In genomic region chr8:70585258-70585652, GRCm38 (mm10) we compare ENCODE assay signal across 8 mouse cellular contexts. TPM values are rescaled to one million over a fixed set of nuclear protein-coding genes. Genes with fewer than 3 reads are reported as not detected.
DNase-seq lines count a peak whose midpoint lies in the region; ATAC-seq and TF ChIP-seq lines count a peak whose summit lies in the region.

No protein-coding gene starts in this region.

- peaks cover 64% of the 10 kb centered on the region for H3K36me3 ChIP-seq in forebrain, embryonic 15.5 days
- H3K36me3 ChIP-seq in hindbrain, embryonic 16.5 days (ENCODE audit: control insufficient read depth, insufficient read depth, low read length): peaks cover 31% of the 10 kb centered on the region
- H3K36me3 ChIP-seq in liver, embryonic 11.5 days (ENCODE audit: control insufficient read depth, insufficient read depth, low read length): peaks cover 29% of the 10 kb centered on the region

- no peaks in the 10 kb centered on the region for H3K9me3 ChIP-seq in forebrain, embryonic 15.5 days
- no peaks in the 10 kb centered on the region for H3K9me3 ChIP-seq in hindbrain, embryonic 16.5 days (ENCODE audit: control insufficient read depth, low read length)
- H3K9me3 ChIP-seq in liver, embryonic 11.5 days (ENCODE audit: control insufficient read depth, low read length): no peaks in the 10 kb centered on the region

- no peak overlapping the region for H3K4me2 ChIP-seq in forebrain, embryonic 15.5 days (replicated peaks)
- no peak overlapping the region for H3K4me2 ChIP-seq in hindbrain, embryonic 16.5 days (ENCODE audit: low read length)
- H3K4me2 ChIP-seq in liver, embryonic 11.5 days: no peak overlapping the region

- peak; percentile 83 for TF ChIP-seq CTCF in bone marrow, adult 2 months (IDR thresholded peaks at IDR 0.05; ENCODE audit: control insufficient read depth, insufficient read depth, low read length)

- H3K9ac ChIP-seq in forebrain, embryonic 15.5 days (replicated peaks): no peak overlapping the region
- H3K9ac ChIP-seq in hindbrain, embryonic 16.5 days (ENCODE audit: low read depth, low read length): no peak overlapping the region
- no peak overlapping the region for H3K9ac ChIP-seq in liver, embryonic 11.5 days (ENCODE audit: low read depth, low read length)

- 42% methylated on average over 7 of the region's 7 CpGs for WGBS in bone marrow, adult 2 months
- WGBS in forebrain, embryonic 15.5 days: 41% methylated on average over 7 of the region's 7 CpGs
- 39% methylated on average over 7 of the region's 7 CpGs for WGBS in hindbrain, embryonic 16.5 days
- WGBS in liver, embryonic 11.5 days: 47% methylated on average over 7 of the region's 7 CpGs

- no peaks in the 10 kb centered on the region for H3K27me3 ChIP-seq in forebrain, embryonic 15.5 days
- H3K27me3 ChIP-seq in hindbrain, embryonic 16.5 days (replicated peaks; ENCODE audit: control insufficient read depth, insufficient read depth, low read length): no peaks in the 10 kb centered on the region
- no peaks in the 10 kb centered on the region for H3K27me3 ChIP-seq in liver, embryonic 11.5 days (replicated peaks; ENCODE audit: control insufficient read depth, insufficient read depth, low read length)

- H3K4me1 ChIP-seq in bone marrow, adult 2 months (ENCODE audit: control insufficient read depth, insufficient read depth, low read length): no peaks in the 10 kb centered on the region
- H3K4me1 ChIP-seq in forebrain, embryonic 15.5 days: no peaks in the 10 kb centered on the region
- H3K4me1 ChIP-seq in hindbrain, embryonic 16.5 days (ENCODE audit: control insufficient read depth, insufficient read depth, low read depth, low read length): no peaks in the 10 kb centered on the region
- no peaks in the 10 kb centered on the region for H3K4me1 ChIP-seq in liver, embryonic 11.5 days (replicated peaks; ENCODE audit: control insufficient read depth, insufficient read depth, low read length)

- H3K27ac ChIP-seq in bone marrow, adult 2 months (ENCODE audit: control insufficient read depth, insufficient read depth, low read depth, low read length, poor library complexity): no peak overlapping the region
- no peak overlapping the region for H3K27ac ChIP-seq in forebrain, embryonic 15.5 days (replicated peaks)
- H3K27ac ChIP-seq in hindbrain, embryonic 16.5 days (ENCODE audit: low read depth, low read length): no peak overlapping the region
- no peak overlapping the region for H3K27ac ChIP-seq in liver, embryonic 11.5 days (ENCODE audit: low read depth, low read length)

- peak; percentile 53 to 54 for DNase-seq in spleen, postnatal 36 days (ENCODE audit: low spot score in 2 of 2)
- DNase-seq in spleen, adult 12 weeks (ENCODE audit: low spot score): no peak
- no peak for DNase-seq in liver, embryonic 11.5 days (ENCODE audit: low spot score)
- DNase-seq in naive thymus-derived CD4-positive, alpha-beta T cell, adult 2 months (ENCODE audit: low read depth): peak; percentile 62
- DNase-seq in frontal cortex, postnatal 36 days (ENCODE audit: low spot score in 2 of 2): no peak

- ATAC-seq in forebrain, embryonic 15.5 days (replicated peaks): 0 out of 2 replicates have a peak, but pooled peaks have one; percentile 51
- peak; percentile 50 for ATAC-seq in hindbrain, embryonic 16.5 days
- ATAC-seq in liver, embryonic 11.5 days (replicated peaks; ENCODE audit: low FRiP score): peak; percentile 46; the same call in 1 of the 2 replicates

- H3K4me3 ChIP-seq in bone marrow, adult 2 months (replicated peaks; ENCODE audit: control insufficient read depth, low read depth, low read length): no peak overlapping the region
- no peak overlapping the region for H3K4me3 ChIP-seq in forebrain, embryonic 15.5 days
- H3K4me3 ChIP-seq in hindbrain, embryonic 16.5 days (ENCODE audit: low read length): no peak overlapping the region
- H3K4me3 ChIP-seq in liver, embryonic 11.5 days (ENCODE audit: low read depth, low read length): no peak overlapping the region

- no peak for TF ChIP-seq POLR2A in bone marrow, adult 2 months (IDR thresholded peaks at IDR 0.05; ENCODE audit: borderline replicate concordance, control insufficient read depth, low read depth, low read length)

RNA-seq across cellular contexts. Expression of gene Isyna1, which starts 8.9 kb away (rescaled TPM):
- 11.2 and 23.7 TPM in 2 replicates for polyA plus RNA-seq in bone marrow, adult 2 months (2011; ENCODE audit: insufficient read depth, insufficient read length, low replicate concordance, missing spikeins)
- polyA plus RNA-seq in forebrain, embryonic 15.5 days (2015; fragmentation: Nextera tagmentation; extraction: Ambion mirVana): 116 TPM in 2 replicates
- 150 and 164 TPM in 2 replicates for polyA plus RNA-seq in hindbrain, embryonic 16.5 days (2015; fragmentation: Nextera tagmentation; extraction: Ambion mirVana)
- 177 and 188 TPM in 2 replicates for polyA plus RNA-seq in liver, embryonic 11.5 days (2014; fragmentation: Nextera tagmentation; extraction: Ambion mirVana)

RNA-seq across cellular contexts. Expression of gene Ssbp4, which starts 23.4 kb away (rescaled TPM):
- 45.2 and 107 TPM in 2 replicates for polyA plus RNA-seq in bone marrow, adult 2 months (2011; ENCODE audit: insufficient read depth, insufficient read length, low replicate concordance, missing spikeins)
- 114 TPM in 2 replicates for polyA plus RNA-seq in forebrain, embryonic 15.5 days (2015; fragmentation: Nextera tagmentation; extraction: Ambion mirVana)
- polyA plus RNA-seq in hindbrain, embryonic 16.5 days (2015; fragmentation: Nextera tagmentation; extraction: Ambion mirVana): 148 and 157 TPM in 2 replicates
- 144 and 173 TPM in 2 replicates for polyA plus RNA-seq in liver, embryonic 11.5 days (2014; fragmentation: Nextera tagmentation; extraction: Ambion mirVana)

RNA-seq across cellular contexts. Expression of gene Lrrc25, which starts 30.7 kb away (rescaled TPM):
- 3.4 and 18.8 TPM in 2 replicates for polyA plus RNA-seq in bone marrow, adult 2 months (2011; ENCODE audit: insufficient read depth, insufficient read length, low replicate concordance, missing spikeins)
- polyA plus RNA-seq in forebrain, embryonic 15.5 days (2015; fragmentation: Nextera tagmentation; extraction: Ambion mirVana): 0.74 and 1.3 TPM in 2 replicates
- polyA plus RNA-seq in hindbrain, embryonic 16.5 days (2015; fragmentation: Nextera tagmentation; extraction: Ambion mirVana): 1.1 and 1.6 TPM in 2 replicates
- polyA plus RNA-seq in liver, embryonic 11.5 days (2014; fragmentation: Nextera tagmentation; extraction: Ambion mirVana): 4.5 and 5.3 TPM in 2 replicates

RNA-seq across cellular contexts. Expression of gene Ell, which starts 46.0 kb away (rescaled TPM):
- polyA plus RNA-seq in bone marrow, adult 2 months (2011; ENCODE audit: insufficient read depth, insufficient read length, low replicate concordance, missing spikeins): 11.9 and 17.8 TPM in 2 replicates
- polyA plus RNA-seq in forebrain, embryonic 15.5 days (2015; fragmentation: Nextera tagmentation; extraction: Ambion mirVana): 17.4 and 19.2 TPM in 2 replicates
- 14.9 and 19.2 TPM in 2 replicates for polyA plus RNA-seq in hindbrain, embryonic 16.5 days (2015; fragmentation: Nextera tagmentation; extraction: Ambion mirVana)
- polyA plus RNA-seq in liver, embryonic 11.5 days (2014; fragmentation: Nextera tagmentation; extraction: Ambion mirVana): 20.3 and 20.7 TPM in 2 replicates

RNA-seq across cellular contexts. Expression of gene Gdf15, which starts 47.0 kb away (rescaled TPM):
- 3.1 TPM in 1 of 2 replicates, not detected in the other for polyA plus RNA-seq in bone marrow, adult 2 months (2011; ENCODE audit: insufficient read depth, insufficient read length, low replicate concordance, missing spikeins)
- not detected in 2 replicates for polyA plus RNA-seq in forebrain, embryonic 15.5 days (2015; fragmentation: Nextera tagmentation; extraction: Ambion mirVana)
- 0.11 and 0.48 TPM in 2 replicates for polyA plus RNA-seq in hindbrain, embryonic 16.5 days (2015; fragmentation: Nextera tagmentation; extraction: Ambion mirVana)
- 4.2 and 4.9 TPM in 2 replicates for polyA plus RNA-seq in liver, embryonic 11.5 days (2014; fragmentation: Nextera tagmentation; extraction: Ambion mirVana)

Comparison
In these comparisons a context has a peak if more than half of its experiments do, and no peak if none do; other contexts are left out.
1. DNase-seq: peak in spleen, postnatal 36 days (2 of 2) and naive thymus-derived CD4-positive, alpha-beta T cell, adult 2 months (single experiment); none in spleen, adult 12 weeks (single experiment), liver, embryonic 11.5 days (single experiment) and frontal cortex, postnatal 36 days (0 of 2).
2. Peak in every context shown above with its lines, with median percentiles within 50 percentile points of each other: ATAC-seq.